Mouse (Mus musculus) lung, adult 2 months (tissue): ENCODE measurements around the gene Eloa.

Experiments used
- CTCF ChIP-seq: fragments of 200-500 bp; IDR thresholded peaks from 2 replicates; pipeline ENCODE4 v1.5.1; 2011; ENCODE audit warnings: mild to moderate bottlenecking, low read length, control low read depth; ENCODE audit not compliant: insufficient read depth
- POLR2A ChIP-seq: fragments of 200-500 bp; IDR thresholded peaks from 2 replicates; pipeline ENCODE4 v1.6.1; 2011; ENCODE audit warnings: low read depth, mild to moderate bottlenecking, control low read depth, low read length, borderline replicate concordance; ENCODE audit errors: extremely low read depth

DNA sequence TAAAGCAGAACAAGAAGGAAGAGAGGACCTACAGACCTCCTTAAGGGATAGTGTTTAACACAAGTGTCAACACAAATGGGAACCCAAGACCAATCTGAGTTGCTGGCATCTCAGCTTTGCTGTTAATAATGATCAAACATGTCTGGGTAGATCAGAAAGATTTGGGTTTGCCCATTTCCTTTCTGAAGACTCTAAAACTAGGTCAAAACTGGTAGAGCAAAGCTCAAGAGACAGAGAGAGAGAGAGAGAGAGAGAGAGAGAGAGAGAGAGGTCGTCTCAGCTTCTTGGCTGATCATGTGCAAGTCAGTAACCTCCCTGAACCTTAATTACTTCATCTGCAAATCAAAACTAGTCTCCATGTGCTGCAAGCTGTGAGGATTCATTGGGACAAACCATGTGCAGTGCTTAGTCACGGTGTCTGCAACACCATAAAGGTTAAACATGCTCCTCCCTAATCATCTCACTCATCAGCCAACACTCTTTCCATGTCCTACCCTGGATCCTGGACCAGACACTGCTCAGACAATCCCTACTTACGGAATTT, 5.4 kb downstream of the Eloa start:
- TF ChIP-seq POLR2A = no peak
- no peak for TF ChIP-seq CTCF
